Mouse (Mus musculus): ENCODE data around the gene Dscaml1. TPM values are rescaled to one million over a fixed set of nuclear protein-coding genes. Genes with fewer than 3 reads are reported as not detected.

Gene Dscaml1
- polyA plus RNA-seq, 1 experiment from 2014 or later = 0.01 TPM

GRCm38 (mm10) chr9:45395796-45396195 lies 30.6 kb upstream of the Dscaml1 start:
- no peak overlapping the region for H3K9ac ChIP-seq
- no peak overlapping the region for H3K4me3 ChIP-seq (replicated peaks)
- H3K27ac ChIP-seq (replicated peaks) = no peak overlapping the region
- 36% methylated on average over 3 of the region's 3 CpGs for WGBS (ENCODE audit: insufficient replicate concordance)
- H3K4me2 ChIP-seq = no peak overlapping the region
- H3K4me1 ChIP-seq (replicated peaks) = no peaks in the 10 kb centered on the region
- no peaks in the 10 kb centered on the region for H3K9me3 ChIP-seq (replicated peaks)
- no peak for ATAC-seq (ENCODE audit: insufficient read depth)
- H3K27me3 ChIP-seq = no peaks in the 10 kb centered on the region
- H3K36me3 ChIP-seq (replicated peaks) = no peaks in the 10 kb centered on the region

GRCm38 (mm10) chr9:45398336-45398735 lies 28.1 kb upstream of the Dscaml1 start:
- Histone ChIP-seq H3K4me3 (replicated peaks) (no peak overlapping the region), H3K9ac (no peak overlapping the region), H3K27me3 (peaks cover 8% of the 10 kb centered on the region; the same call in 1 of the 2 replicates), H3K4me1 (replicated peaks) (no peaks in the 10 kb centered on the region), H3K9me3 (replicated peaks) (no peaks in the 10 kb centered on the region), H3K36me3 (replicated peaks) (no peaks in the 10 kb centered on the region), H3K27ac (replicated peaks) (no peak overlapping the region), H3K4me2 (no peak overlapping the region)
- no peak for ATAC-seq (ENCODE audit: insufficient read depth)
- 24% methylated on average over 1 of the region's 1 CpGs for WGBS (ENCODE audit: insufficient replicate concordance)

GRCm38 (mm10) chr9:45399434-45399833 lies 27.0 kb upstream of the Dscaml1 start, which contains the start of gene Fxyd2:
Gene Fxyd2, plus strand, starts transcription at chr9:45399669.
- Histone ChIP-seq H3K9ac (no peak within 1 kb of the TSS), H3K27ac (replicated peaks) (no peak within 1 kb of the TSS), H3K4me1 (replicated peaks) (no peaks in the 10 kb centered on the region), H3K36me3 (replicated peaks) (no peaks in the 10 kb centered on the region), H3K27me3 (peaks cover 9% of the 10 kb centered on the region; the same call in 1 of the 2 replicates), H3K9me3 (replicated peaks) (no peaks in the 10 kb centered on the region), H3K4me2 (no peak within 1 kb of the TSS), H3K4me3 (replicated peaks) (no peak within 1 kb of the TSS)
- 61% methylated on average over 4 of the region's 4 CpGs for WGBS (ENCODE audit: insufficient replicate concordance)
- no peak for ATAC-seq (ENCODE audit: insufficient read depth)

GRCm38 (mm10) chr9:45401851-45402250 lies 24.6 kb upstream of the Dscaml1 start:
- no peak for ATAC-seq (ENCODE audit: insufficient read depth)
- Histone ChIP-seq H3K4me1 (replicated peaks) (no peaks in the 10 kb centered on the region), H3K27me3 (peaks cover 9% of the 10 kb centered on the region; the same call in 1 of the 2 replicates), H3K36me3 (replicated peaks) (no peaks in the 10 kb centered on the region), H3K9ac (no peak overlapping the region), H3K4me2 (no peak overlapping the region), H3K4me3 (replicated peaks) (no peak overlapping the region), H3K9me3 (replicated peaks) (no peaks in the 10 kb centered on the region), H3K27ac (replicated peaks) (no peak overlapping the region)
- WGBS (ENCODE audit: insufficient replicate concordance) = 40% methylated on average over 4 of the region's 4 CpGs

GRCm38 (mm10) chr9:45402957-45403356 lies 23.5 kb upstream of the Dscaml1 start:
- WGBS (ENCODE audit: insufficient replicate concordance) = 26% methylated on average over 2 of the region's 2 CpGs
- Histone ChIP-seq H3K27me3 (peaks cover 9% of the 10 kb centered on the region; the same call in 1 of the 2 replicates), H3K36me3 (replicated peaks) (no peaks in the 10 kb centered on the region), H3K4me3 (replicated peaks) (no peak overlapping the region), H3K9ac (no peak overlapping the region), H3K27ac (replicated peaks) (no peak overlapping the region), H3K9me3 (replicated peaks) (no peaks in the 10 kb centered on the region), H3K4me1 (replicated peaks) (no peaks in the 10 kb centered on the region), H3K4me2 (no peak overlapping the region)
- no peak for ATAC-seq (ENCODE audit: insufficient read depth)

GRCm38 (mm10) chr9:45405694-45406093 lies 20.7 kb upstream of the Dscaml1 start:
- ATAC-seq (ENCODE audit: insufficient read depth) = no peak
- 24% methylated on average over 5 of the region's 5 CpGs for WGBS (ENCODE audit: insufficient replicate concordance)
- no peak overlapping the region for H3K4me2 ChIP-seq

DNA sequence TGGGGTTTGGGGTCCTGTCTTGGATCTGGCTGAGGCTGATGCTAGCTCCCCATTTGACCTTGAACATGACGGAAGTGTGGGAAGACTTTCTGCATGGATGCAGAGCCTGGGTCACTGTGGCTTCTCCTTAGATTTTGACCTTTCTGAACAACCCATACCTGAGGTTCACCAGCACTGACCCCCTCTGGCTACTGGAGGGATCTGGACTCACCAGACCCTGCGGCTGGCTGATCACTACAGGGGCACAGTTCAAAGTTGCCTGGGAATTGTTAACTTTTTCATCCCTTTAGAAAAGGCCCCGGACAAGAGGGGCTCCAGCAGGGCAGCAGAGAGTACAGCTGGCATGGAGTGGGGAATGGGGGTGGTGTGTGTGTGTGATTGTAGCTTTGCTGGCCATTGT lies 19.6 kb upstream of the Dscaml1 start:
- H3K36me3 ChIP-seq (replicated peaks) = no peaks in the 10 kb centered on the region
- ATAC-seq (ENCODE audit: insufficient read depth) = no peak
- H3K27me3 ChIP-seq = peaks cover 13% of the 10 kb centered on the region; the same call in 1 of the 2 replicates
- 64% methylated on average over 3 of the region's 3 CpGs for WGBS (ENCODE audit: insufficient replicate concordance)
- H3K9me3 ChIP-seq (replicated peaks) = no peaks in the 10 kb centered on the region
- H3K4me3 ChIP-seq (replicated peaks) = no peak overlapping the region
- H3K27ac ChIP-seq (replicated peaks) = no peak overlapping the region
- H3K4me2 ChIP-seq = no peak overlapping the region
- H3K4me1 ChIP-seq (replicated peaks) = peaks cover under 1% of the 10 kb centered on the region; the same call in 1 of the 2 replicates
- H3K9ac ChIP-seq = no peak overlapping the region

More at GRCm38 (mm10) chr9:45405694-45406093, 20.7 kb upstream of the Dscaml1 start:
- Histone ChIP-seq H3K4me1 (replicated peaks) (no peaks in the 10 kb centered on the region), H3K9me3 (replicated peaks) (no peaks in the 10 kb centered on the region), H3K27me3 (peaks cover 14% of the 10 kb centered on the region; the same call in 1 of the 2 replicates), H3K27ac (replicated peaks) (no peak overlapping the region), H3K36me3 (replicated peaks) (no peaks in the 10 kb centered on the region), H3K4me3 (replicated peaks) (no peak overlapping the region), H3K9ac (no peak overlapping the region)

DNA sequence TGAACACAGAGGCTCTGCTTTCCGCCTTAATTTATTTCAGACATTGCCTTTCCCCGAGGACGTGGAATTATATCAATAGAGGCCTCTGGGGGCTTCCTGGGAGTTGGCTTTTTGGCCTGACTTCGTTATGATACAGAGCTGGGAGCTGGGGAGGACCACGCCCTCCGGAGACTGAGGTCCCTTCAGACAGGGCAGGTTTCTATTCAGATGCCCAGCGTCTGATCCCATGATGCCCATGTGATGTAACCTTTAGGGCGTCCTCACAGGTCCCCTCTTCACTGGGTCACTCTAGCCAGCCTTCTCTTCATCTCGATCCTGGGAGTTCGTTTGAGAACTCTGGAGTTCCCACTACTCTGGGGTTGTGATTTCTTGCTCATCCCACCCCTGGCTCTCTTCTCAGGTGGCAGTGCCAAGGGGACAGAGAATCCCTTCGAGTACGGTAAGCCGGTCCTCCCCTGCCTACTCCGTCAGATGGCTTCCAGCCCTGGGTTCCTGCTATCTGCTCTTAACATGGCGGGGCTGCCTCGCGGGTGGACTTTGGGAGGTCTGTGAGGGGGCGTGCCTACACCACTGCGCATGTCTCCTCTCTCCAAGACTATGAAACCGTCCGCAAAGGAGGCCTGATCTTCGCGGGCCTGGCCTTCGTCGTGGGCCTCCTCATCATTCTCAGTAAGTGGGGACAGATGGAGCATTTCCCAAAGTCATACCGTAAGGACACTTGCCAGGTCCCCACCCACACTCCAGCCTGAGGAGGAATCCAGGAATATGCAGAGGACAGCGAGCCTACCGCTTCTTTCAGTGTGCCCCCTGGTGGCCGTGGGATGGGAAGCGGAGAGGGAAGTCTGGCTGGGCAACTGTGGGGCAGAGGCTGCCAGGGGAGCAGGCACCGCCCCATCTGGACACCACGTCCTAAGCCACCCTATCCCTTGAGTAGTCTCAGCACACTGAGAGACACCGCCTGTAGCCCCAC lies 18.4 kb upstream of the Dscaml1 start:
- Histone ChIP-seq H3K27me3 (peaks cover 10% of the 10 kb centered on the region; the same call in 1 of the 2 replicates), H3K4me2 (peak overlapping the region; percentile 30; the same call in 1 of the 2 replicates), H3K9ac (no peak overlapping the region), H3K4me1 (replicated peaks) (peaks cover 5% of the 10 kb centered on the region; the same call in 1 of the 2 replicates), H3K4me3 (replicated peaks) (no peak overlapping the region), H3K9me3 (replicated peaks) (no peaks in the 10 kb centered on the region), H3K36me3 (replicated peaks) (no peaks in the 10 kb centered on the region), H3K27ac (replicated peaks) (no peak overlapping the region)
- no peak for ATAC-seq (ENCODE audit: insufficient read depth)
- WGBS (ENCODE audit: insufficient replicate concordance) = 30% methylated on average over 33 of the region's 33 CpGs

- Histone ChIP-seq H3K27ac (replicated peaks) (no peak overlapping the region), H3K4me3 (replicated peaks) (no peak overlapping the region), H3K9me3 (replicated peaks) (no peaks in the 10 kb centered on the region), H3K4me2 (no peak overlapping the region), H3K9ac (no peak overlapping the region), H3K36me3 (replicated peaks) (no peaks in the 10 kb centered on the region), H3K27me3 (peaks cover 6% of the 10 kb centered on the region; the same call in 1 of the 2 replicates), H3K4me1 (replicated peaks) (peaks cover 5% of the 10 kb centered on the region; the same call in 1 of the 2 replicates)
- ATAC-seq (ENCODE audit: insufficient read depth) = no peak
- 45% methylated on average over 5 of the region's 5 CpGs for WGBS (ENCODE audit: insufficient replicate concordance)
These were observed 16.2 kb upstream of the Dscaml1 start for GRCm38 (mm10) chr9:45410193-45410592.

- 66% methylated on average over 2 of the region's 2 CpGs for WGBS (ENCODE audit: insufficient replicate concordance)
- Histone ChIP-seq H3K4me1 (replicated peaks) (peaks cover 5% of the 10 kb centered on the region; the same call in 1 of the 2 replicates), H3K36me3 (replicated peaks) (no peaks in the 10 kb centered on the region), H3K4me3 (replicated peaks) (no peak overlapping the region), H3K27ac (replicated peaks) (no peak overlapping the region), H3K27me3 (peaks cover 6% of the 10 kb centered on the region; the same call in 1 of the 2 replicates), H3K9ac (no peak overlapping the region), H3K4me2 (no peak overlapping the region), H3K9me3 (replicated peaks) (no peaks in the 10 kb centered on the region)
- ATAC-seq (ENCODE audit: insufficient read depth) = no peak
These were observed 15.8 kb upstream of the Dscaml1 start for GRCm38 (mm10) chr9:45410614-45411013.

DNA sequence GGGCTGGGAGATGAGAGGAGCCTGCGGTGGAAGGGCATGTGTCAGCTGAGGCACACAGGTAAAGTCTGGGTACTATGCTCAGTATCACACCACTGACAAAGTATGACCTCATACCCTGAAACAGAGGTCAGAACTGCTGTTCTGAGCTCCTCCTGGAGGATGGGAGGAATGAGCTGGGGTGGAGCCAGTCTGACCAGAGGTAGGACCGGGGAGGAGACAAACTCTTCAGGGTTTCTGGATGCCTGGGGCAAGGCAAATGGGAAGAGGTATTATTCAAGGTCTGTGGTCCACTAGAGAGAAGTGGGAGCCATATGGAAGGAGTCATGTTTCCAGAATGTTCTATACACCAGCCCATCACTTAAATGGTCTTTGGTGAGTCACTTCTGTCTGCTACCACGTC lies 15.3 kb upstream of the Dscaml1 start:
- Histone ChIP-seq H3K4me1 (replicated peaks) (peaks cover 5% of the 10 kb centered on the region; the same call in 1 of the 2 replicates), H3K27ac (replicated peaks) (no peak overlapping the region), H3K4me2 (no peak overlapping the region), H3K9me3 (replicated peaks) (no peaks in the 10 kb centered on the region), H3K27me3 (peaks cover 6% of the 10 kb centered on the region; the same call in 1 of the 2 replicates), H3K4me3 (replicated peaks) (no peak overlapping the region), H3K36me3 (replicated peaks) (no peaks in the 10 kb centered on the region), H3K9ac (no peak overlapping the region)
- 66% methylated on average over 3 of the region's 3 CpGs for WGBS (ENCODE audit: insufficient replicate concordance)
- ATAC-seq (ENCODE audit: insufficient read depth) = no peak

All from liver, embryonic 15.5 days (tissue).